Mouse (Mus musculus): ENCODE data around the gene Agbl2. TPM values are rescaled to one million over a fixed set of nuclear protein-coding genes. Genes with fewer than 3 reads are reported as not detected.

Gene Agbl2
- polyA plus RNA-seq, 1 experiment from 2014 or later: 0.51 TPM

DNA sequence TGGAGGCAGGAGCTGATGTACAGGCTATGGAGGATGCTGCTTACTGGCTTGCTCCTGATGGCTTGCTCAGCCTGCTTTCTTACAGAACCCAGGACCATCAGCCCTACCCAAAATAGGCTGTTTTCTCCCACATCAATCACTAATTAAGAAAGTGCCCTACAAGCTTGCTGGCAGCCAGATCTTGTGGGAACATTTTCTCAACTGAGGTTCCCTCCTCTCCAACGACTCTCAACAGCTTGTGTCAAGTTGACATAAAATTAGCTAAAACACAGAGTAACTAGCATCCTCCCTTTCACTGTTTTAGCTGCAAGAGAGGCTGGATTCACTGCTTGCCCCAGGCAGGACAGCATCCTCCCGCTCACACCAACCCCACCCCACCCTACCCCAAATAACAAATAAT is 99.3 kb downstream of the Agbl2 start:
- 76% methylated on average over 2 of the region's 2 CpGs for WGBS
- peaks cover 51% of the 10 kb centered on the region for H3K4me1 ChIP-seq
- H3K4me3 ChIP-seq: no peak overlapping the region
- H3K9me3 ChIP-seq: no peaks in the 10 kb centered on the region
- H3K27me3 ChIP-seq (ENCODE audit: insufficient read depth, poor library complexity, severe bottlenecking): peaks cover 43% of the 10 kb centered on the region
- DNase-seq (ENCODE audit: low spot score): no peak
- no peak overlapping the region for H3K27ac ChIP-seq
- no peaks in the 10 kb centered on the region for H3K36me3 ChIP-seq

Other genes with a start within 250 kb of the Agbl2 start
- gene Ptprj, start 202.1 kb upstream of the Agbl2 start, polyA plus RNA-seq (2016; fragmentation: Nextera tagmentation; extraction: Ambion mirVana): 1.1 and 2.4 TPM in 2 replicates
- 45.3 and 49.2 TPM in 2 replicates for gene Nup160, start 105.5 kb upstream of the Agbl2 start, polyA plus RNA-seq (2016; fragmentation: Nextera tagmentation; extraction: Ambion mirVana)
- gene Fnbp4, start 37.4 kb upstream of the Agbl2 start, polyA plus RNA-seq (2016; fragmentation: Nextera tagmentation; extraction: Ambion mirVana): 71.3 and 81.8 TPM in 2 replicates
- 252 and 254 TPM in 2 replicates for gene Mtch2, start 64.4 kb downstream of the Agbl2 start, polyA plus RNA-seq (2016; fragmentation: Nextera tagmentation; extraction: Ambion mirVana)
- gene C1qtnf4, start 103.1 kb downstream of the Agbl2 start, polyA plus RNA-seq (2016; fragmentation: Nextera tagmentation; extraction: Ambion mirVana): 8.6 and 11.1 TPM in 2 replicates
- 33.2 and 42.2 TPM in 2 replicates for gene Kbtbd4, start 122.0 kb downstream of the Agbl2 start, polyA plus RNA-seq (2016; fragmentation: Nextera tagmentation; extraction: Ambion mirVana)
- gene Ndufs3, start 122.1 kb downstream of the Agbl2 start, polyA plus RNA-seq (2016; fragmentation: Nextera tagmentation; extraction: Ambion mirVana): 276 and 329 TPM in 2 replicates
- gene Celf1, start 157.7 kb downstream of the Agbl2 start, polyA plus RNA-seq (2016; fragmentation: Nextera tagmentation; extraction: Ambion mirVana): 128 and 155 TPM in 2 replicates

Measured in heart, embryonic 10.5 days (tissue).